Mouse (Mus musculus): ENCODE results near the gene Rab26.

The Rab26 gene

DNA sequence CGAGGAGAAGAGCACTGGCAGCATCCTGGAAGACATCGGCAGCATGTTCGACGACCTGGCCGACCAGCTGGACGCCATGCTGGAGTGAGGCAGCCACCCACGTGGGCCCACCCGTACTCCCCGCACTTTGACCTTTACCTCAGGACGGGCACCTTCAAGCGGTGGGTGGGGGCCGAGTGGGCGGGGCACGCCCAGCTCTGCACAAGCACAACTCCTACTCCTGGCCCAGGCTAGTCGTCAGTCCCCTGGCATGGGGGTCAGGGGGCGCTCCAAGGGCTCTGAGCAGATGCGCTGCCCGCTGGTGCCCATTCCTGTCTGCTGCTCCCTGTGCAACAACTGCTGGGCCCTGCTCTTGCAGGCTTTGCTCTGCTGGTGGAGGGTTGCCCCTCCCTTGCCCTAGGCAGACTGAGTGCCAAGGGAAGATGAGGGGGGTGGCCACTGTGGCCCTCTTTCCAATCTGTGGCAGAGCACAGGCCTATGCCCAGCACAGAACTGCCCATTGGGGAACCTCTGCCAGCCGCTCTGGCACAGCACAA is 26.8 kb downstream of the Rab26 start:
- no peak for DNase-seq (ENCODE audit: low spot score)

DNA sequence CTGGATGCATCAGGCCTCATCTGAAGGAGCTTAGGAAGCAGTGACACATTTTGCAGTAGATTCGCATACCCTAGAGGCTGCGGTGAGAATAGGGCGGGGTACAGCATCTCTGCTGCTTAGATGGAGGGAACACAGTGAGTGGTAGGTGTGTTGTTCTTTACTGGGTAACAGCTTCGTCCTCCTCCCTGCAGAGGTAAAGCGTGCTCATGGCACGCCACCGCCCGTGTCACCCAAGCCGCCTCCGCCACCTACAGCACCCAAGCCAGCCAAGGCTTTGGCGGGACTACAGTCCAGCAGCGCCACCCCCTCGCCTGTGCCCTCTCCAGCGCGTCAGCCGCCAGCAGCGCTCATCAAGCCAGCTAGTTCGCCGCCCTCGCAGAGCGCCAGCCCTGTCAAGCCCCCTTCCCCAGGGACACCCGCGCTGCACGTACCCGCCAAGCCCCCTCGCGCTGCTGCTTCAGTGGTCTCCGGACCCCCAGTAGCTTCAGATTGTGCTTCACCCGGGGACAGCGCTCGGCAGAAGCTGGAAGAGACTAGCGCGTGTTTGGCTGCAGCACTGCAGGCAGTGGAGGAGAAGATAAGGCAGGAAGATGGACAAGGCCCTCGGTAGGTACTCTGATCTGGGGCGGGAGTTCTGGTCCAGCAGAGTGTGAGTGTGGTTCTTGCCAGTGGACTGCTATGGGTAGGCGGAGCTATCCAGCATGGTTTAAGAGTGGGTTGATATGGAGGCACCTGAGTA is 27.5 kb downstream of the Rab26 start:
- DNase-seq (ENCODE audit: low spot score) = no peak

DNA sequence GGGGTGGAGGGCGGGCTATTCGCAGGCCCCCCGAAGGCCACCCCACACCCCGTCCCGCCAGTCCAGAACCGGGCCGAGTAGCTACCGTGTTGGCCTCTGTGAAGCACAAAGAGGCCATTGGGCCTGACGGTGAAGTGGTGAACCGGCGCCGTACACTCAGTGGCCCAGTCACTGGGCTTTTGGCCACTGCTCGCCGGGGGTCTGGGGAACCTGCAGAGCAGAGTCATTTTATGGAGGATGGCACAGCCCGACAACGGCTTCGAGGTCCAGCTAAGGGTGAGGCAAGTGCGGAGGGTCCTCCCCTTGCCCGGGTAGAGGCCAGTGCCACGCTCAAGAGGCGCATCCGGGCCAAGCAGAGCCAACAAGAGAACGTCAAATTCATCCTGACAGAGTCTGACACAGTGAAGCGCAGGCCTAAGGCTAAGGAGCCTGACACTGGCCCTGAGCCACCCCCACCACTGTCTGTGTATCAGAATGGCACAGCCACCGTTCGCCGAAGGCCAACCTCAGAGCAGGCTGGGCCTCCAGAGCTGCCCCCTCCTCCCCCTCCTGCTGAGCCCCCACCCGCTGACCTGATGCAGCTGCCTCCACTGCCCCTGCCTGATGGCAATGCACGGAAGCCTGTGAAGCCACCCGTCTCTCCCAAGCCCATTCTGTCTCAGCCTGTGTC is 28.6 kb downstream of the Rab26 start:
- no peak for DNase-seq (ENCODE audit: low spot score)

DNA sequence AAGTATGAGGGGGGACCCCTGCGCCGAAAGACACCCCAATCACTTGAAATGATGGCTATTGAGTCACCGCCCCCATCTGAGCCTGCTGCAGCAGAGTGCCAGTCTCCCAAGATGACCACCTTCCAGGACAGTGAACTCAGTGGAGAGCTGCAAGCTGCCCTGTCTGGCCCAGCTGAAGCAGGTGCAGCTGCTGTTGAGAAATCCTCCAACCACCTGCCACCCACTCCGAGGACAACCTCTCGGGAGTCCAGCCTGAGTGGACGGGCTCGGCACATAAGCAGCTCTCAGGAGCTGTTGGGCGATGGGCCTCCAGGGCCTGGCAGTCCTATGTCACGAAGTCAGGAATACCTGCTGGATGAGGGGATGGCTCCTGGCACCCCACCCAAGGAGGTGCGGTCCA is 29.9 kb downstream of the Rab26 start:
- DNase-seq (ENCODE audit: low spot score) = no peak

DNA sequence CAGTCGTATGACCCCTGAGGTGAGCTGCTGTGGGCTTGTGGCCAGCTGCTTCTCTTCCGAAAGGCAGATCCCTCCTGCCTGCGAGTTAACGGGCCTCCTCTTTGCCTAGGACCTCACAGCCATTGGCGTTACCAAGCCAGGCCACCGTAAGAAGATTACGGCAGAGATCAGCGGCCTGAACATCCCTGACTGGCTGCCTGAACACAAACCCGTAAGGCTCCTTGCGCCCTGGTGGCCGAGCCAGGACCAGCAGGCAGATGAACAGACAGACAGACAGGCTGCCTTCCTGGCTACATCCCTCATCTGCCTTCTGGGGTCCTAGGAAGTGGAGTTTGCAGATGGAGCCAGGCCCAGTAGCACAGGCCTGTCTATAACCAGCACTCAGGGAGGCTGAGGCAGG is 31.8 kb downstream of the Rab26 start:
- no peak for DNase-seq (ENCODE audit: low spot score)

DNA sequence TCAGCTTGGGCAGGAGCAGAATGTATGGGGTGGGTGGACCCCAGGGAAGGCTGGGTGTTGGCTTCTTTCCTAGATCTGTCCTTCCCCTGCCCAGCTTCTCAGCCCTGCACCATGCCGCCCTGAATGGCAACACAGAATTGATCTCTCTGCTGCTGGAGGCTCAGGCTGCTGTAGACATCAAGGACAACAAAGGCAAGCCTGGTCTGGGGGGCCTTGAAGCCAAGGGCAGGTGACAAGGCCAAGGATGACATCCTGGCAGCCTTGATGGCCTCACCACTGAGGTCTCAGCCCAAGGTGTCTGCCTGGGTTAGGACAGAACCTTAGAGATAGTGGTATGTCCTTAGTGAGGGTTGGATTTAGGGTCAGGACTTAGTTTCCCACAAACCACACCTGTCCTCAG is 38.0 kb downstream of the Rab26 start:
- no peak for DNase-seq (ENCODE audit: low spot score)

DNA sequence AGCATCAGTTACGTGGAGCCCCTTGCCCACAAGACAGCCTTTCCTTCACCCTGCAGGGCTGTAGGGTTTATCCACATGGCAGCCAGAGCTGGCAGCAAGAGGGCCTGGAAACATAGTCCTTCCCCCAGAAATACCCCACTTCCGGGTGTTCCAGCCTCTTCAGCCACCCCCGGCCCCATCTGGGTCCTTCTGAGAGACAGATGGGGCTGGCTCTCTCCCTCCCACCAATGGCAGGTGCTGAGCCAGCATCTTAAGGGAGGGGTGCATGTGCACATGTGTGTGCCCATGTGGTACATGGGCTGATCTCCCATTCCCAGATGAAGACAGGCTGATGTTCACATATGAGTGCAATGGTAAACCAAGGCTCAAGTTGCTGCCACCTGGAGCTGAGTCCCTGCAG is 38.6 kb downstream of the Rab26 start:
- no peak for DNase-seq (ENCODE audit: low spot score)

DNA sequence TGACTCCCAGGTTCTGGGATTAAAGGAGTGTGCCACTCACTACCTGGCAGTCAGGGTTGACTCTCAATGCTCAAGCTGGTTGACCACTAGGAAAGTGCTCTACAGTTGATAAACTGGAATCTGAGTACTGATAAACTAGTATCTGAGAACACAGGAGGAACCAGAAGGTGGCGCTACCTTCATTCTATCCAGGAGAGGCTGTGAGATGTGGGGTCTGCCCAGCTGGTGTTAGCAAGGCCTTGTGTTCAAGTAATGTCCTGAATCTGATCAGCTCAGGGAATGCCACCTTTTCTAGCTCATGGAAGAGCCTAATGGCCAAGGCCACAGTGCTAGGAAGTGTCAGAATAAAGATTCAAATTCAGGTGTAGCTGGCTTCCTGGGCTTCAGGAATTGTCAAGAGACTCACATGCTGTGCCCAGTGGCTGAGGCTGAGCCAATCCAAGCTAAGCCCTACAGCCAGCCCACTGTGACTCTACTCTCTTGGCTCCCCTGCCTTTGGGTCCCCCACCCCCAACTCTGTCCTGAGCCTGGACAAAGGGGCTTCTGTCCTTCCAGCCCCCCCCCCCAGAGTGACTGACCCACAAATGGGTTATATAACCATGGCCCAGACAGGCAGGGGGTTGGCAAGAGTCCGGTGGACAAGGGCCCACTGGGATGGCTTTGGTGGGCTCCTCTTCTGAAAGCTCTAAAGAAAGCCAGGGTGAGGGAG is 39.2 kb downstream of the Rab26 start:
- DNase-seq (ENCODE audit: low spot score) = peak; percentile 55

DNA sequence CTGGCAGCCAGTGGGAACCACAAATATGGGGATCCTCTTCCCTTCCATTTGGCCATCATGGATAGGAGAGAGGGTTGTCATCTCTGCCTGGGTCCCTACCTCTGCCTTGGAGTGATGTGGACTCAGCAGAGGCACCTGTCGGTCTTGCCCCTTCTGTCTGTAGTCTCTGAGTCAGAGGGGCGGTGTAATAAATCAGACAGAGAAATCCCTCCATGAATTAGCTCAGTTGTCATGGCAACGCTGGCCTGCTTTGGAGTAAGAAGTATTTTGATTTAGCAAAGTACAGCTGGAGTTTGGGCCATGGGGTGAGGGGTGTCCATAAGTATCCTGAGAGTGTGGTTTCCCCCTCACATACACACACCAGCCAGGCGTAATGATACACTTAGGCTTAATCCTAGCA is 43.6 kb downstream of the Rab26 start:
- DNase-seq (ENCODE audit: low spot score) = no peak

DNA sequence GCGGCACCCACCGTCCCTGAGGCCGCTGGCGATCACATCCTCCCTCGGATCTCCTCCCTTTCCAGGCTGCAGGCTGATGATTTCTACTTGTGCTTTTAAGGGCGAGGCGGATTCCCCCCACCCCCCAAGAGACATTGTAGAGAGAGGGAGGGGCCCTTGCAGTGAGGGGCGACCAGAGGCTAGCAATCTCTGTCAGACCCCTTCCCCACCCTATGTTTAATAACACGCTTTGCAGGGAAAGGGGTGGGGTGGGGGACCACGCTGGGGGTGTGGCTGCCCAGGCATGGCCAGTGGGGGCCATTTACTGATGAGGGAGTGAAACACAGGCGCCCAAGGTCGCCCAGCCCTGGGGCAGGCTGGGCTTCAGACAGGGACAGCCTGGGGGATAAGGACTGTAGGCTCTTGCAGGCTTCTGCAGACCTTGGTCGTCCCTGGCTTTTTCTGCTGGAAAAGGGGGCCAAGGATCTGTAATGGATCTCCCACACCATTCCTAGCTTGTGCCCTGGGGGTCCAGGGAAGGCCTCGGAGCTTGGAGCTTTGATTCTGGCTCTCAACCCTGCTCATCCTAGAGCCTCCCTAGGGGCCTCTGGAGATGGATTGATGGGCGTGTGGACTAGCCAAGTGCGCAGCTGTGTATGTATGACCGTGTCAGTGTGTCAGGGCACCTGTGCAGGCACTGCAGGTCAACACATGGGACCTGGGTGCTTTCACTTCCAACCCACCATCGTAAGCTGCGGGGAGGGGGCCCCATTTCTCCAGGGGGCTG is 44.6 kb downstream of the Rab26 start:
- no peak for DNase-seq (ENCODE audit: low spot score)

DNA sequence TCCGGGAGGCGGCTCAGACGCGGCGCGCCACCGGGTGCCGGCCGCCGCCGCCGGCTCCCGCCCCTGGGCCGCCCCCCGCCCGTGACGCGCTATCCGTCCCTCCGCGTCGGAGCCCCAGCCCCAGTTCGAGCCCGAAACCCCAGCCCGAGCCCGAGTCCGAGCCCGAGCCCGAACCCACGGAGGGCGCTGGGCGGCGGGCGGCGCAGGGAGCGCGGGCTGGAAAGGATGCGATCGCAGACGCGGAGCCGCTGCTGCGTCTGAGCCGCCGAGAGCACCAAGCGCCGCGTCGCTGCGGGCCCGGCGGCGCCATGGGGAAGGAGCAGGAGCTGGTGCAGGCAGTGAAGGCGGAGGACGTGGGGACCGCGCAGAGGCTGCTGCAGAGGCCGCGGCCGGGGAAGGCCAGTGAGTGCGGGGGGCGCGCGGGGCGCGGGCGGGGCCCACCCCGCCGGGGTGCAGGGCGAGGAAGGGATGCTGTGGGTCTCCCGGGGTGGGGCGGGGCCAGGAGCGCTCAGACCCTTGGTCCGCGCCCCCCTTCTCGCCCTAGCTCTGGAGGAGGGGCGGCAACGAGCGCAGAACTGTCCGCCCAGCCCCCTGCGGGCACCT is 45.2 kb downstream of the Rab26 start:
- DNase-seq (ENCODE audit: low spot score) = no peak

DNA sequence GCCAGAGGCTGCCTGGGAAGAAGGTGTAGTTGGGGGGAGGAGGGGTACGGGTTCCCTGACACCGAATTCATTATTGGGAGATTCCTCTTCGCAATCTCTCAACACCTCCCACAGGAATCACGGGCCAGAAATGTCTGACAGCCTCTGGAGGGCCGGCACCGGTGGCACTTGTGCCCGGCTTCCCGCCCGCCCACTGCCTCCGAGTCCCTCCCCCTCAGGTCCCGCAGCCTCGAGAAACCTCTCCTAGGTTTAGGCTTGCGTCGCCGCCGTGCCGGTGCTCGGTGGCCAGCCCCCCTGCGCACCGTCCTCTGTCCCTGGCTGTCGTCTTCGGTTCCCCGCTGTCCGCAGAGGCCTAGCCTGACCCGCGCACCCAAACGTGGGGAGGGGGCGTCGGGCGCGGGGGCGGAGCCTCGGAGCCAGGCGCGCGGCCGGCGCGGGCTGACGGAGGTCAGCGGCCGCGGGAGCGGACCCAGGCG is 45.8 kb downstream of the Rab26 start, which contains the start of gene Caskin1:
Caskin1 (plus strand) TSS at position 416 of the 476 bp plus-strand sequence.
- no peak for DNase-seq (ENCODE audit: low spot score)

DNA sequence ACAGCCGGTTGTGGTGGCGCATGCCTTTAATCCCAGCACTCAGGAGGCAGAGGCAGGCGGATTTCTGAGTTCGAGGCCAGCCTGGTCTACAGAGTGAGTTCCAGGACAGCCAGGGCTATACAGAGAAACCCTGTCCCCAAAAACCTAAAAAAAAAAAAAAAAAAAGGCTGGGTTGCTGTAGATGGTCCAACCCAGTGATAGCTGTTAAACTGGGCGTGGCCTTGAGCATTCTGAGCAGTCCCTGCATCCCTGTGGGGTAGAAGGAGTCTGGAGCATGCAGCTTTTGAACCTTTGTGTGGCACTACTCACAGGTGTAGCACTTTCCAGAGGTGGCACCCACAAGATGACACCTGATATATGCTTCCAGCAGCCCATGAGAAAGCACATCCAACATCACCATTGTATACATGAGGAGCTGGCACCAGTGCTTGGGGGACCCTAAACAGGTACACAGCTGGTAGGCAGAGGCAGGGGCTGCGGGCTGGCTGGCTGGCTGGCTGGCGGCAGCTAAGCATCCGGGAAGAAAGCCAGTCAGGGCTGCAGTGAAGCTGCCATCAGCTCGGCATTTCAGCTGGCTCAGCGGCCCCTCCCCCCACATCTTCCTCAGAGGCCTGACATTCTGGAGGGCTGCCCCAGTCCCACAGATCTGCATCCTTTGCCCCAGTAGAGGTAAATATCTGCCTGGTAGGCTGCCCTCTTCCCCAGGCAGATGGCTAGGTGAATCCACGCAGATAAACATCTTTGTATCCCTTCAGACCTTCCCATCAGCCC is 48.7 kb downstream of the Rab26 start:
- no peak for DNase-seq (ENCODE audit: low spot score)

DNA sequence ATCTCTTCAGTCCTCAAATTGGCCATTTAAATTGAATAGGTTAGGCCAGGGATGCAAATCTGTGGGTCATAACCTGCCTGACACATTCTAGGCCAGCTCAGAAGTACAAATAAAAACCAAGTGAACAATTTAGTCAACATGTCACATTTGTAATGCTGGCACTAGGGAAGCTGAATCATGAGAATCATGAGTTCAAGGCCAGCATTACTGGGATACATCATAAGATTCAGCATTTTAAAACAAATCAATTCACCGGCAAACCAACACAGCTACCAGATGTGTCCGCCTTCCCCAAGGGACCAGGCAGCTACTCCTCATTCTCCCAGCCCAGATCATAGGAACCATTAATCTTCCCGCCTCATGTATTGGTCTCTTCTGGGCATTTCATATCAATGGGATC is 50.5 kb downstream of the Rab26 start:
- no peak for DNase-seq (ENCODE audit: low spot score)

DNA sequence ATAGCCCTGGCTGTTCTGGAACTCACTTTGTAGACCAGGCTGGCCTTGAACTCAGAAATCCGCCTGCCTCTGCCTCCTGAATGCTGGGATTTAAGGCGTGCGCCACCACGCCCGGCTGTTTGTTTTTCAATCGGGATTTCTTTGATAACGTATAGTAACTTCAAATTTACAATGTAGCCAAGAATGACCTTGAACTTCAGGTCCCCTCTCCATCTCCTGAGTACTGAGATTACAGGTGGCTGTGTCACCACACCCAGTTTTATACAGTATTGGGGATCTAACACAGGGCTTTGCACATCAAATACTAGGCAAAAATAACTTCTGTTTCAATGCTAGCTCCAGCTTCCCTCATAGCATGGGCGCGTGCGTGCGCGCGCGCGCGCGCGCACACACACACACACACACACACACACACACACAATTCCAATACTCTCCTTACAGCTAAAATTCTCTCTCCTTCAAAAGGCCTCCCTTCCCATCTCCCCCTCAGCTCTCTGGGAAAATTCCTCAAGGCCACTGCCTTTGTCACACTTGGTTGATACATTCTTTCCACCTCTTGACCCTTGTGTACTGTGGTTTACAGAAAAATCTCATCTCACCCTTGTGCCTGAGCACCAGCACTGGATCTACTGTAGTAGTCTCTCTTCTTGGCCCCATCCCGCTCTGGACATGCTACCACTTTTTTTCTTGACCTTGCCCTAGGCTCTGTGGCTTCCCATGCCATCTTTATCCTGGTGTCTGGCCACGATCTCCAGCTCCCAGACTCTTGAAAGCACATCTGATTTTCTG is 52.8 kb downstream of the Rab26 start:
- DNase-seq (ENCODE audit: low spot score) = no peak

DNA sequence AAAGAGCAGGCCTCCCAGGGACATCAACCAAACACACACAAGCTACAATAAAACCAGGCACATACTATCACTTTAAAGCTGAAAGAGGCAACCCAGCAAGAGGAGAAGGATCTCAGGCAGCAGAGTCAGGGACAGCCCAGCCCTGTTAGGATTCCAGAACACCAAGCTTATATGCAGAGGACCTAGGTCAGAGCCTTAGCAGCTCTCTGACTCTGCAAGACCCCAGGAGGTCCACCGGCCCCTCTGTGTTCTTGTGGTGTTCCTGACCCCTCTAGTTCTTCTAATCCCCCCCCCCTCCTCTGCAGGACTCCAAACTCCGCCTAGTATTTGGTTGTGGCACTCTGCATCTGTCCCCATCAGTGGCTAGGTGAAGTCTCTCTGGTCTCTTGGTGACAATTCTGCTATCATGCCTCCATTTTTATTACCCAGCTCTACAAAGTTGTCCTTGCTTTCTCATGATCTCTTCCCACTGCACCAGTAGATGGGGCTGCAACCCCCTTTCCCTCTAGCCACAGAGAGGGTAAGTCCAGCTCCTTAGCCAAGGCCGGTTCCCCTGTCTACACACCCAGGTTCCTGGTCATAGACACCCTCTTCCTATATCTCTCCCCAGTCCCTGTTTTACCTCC is 53.7 kb downstream of the Rab26 start:
- no peak for DNase-seq (ENCODE audit: low spot score)

DNA sequence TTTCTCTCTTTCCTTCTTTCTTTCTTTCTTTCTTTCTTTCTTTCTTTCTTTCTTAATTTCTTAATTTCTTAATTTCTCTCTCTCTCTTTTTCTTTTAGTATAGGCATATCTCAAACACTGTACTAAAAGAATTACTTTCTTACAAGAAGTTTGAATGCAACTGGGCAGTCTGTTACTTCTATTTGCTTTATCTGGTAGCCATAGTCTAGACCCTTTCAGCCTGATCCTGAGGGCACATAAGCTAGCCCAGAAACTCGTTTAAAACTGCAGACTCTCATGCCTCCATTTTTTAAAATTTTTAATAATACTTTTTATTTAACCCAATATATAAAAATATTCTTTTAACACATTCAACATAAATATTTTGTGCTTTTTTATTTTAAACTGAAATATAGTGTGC is 54.6 kb downstream of the Rab26 start:
- DNase-seq (ENCODE audit: low spot score) = no peak

DNA sequence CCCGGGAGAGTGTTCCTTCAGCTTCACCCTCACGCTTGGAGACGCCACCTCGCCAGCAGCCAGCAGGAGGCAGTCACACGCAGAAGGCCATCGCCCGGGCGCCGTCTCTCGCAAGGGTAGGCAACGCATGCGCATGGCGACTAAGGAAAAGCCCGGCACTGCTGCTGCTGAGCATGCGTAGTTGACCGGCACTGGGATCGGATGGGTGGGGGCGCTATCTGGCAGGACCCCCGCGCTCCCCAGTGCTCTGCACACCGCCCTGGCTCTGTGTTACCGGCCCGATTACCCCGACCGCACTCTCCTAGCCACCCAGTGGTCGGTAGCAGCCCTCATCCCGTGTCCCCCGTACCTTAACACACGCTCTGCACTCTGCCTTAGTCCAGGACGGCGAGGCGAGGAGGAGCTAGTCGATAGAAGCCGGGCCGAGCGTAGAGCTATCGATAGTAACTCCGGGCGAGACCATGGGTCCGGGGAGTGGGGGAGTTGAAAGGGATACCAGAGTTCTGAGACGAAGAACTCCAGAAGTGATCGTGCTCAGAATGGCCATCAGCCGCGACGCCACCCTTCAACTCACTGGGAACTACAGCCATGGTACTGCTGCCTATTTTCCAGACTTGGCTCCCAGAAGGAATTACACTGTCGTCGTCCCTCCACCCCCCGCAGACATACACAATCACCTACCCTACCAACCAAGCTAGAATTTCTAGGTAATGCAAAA is 55.2 kb downstream of the Rab26 start, which contains the start of gene Mlst8:
Mlst8 (minus strand) TSS at position 416 of the 718 bp plus-strand sequence.
- peak; percentile 97 for DNase-seq (ENCODE audit: low spot score)
